Mouse (Mus musculus): ENCODE data around the gene Rbm47. TPM values are rescaled to one million over a fixed set of nuclear protein-coding genes. Genes with fewer than 3 reads are reported as not detected.

The Rbm47 gene
- polyA plus RNA-seq (2015; fragmentation: Nextera tagmentation; extraction: Ambion mirVana), result 79.1 and 84.6 TPM in 2 replicates

GRCm38 (mm10) chr5:66173018-66173417 is at the start of gene Rbm47:
Gene Rbm47, minus strand, starts transcription at chr5:66173118.
- H3K9me3 ChIP-seq (replicated peaks; ENCODE audit: control insufficient read depth, low read length), result no peaks in the 10 kb centered on the region
- H3K4me2 ChIP-seq (ENCODE audit: low read depth, low read length), result no peak within 1 kb of the TSS
- no peaks in the 10 kb centered on the region for H3K4me1 ChIP-seq (ENCODE audit: control insufficient read depth, insufficient read depth, low read length)
- H3K27me3 ChIP-seq (ENCODE audit: control insufficient read depth, insufficient read depth, low read length), result no peaks in the 10 kb centered on the region
- no peak within 1 kb of the TSS for H3K27ac ChIP-seq (ENCODE audit: low read length)
- no peaks in the 10 kb centered on the region for H3K36me3 ChIP-seq (ENCODE audit: control insufficient read depth, insufficient read depth, low read length)
- no peak within 1 kb of the TSS for H3K9ac ChIP-seq (ENCODE audit: low read length)
- no peak for ATAC-seq (ENCODE audit: insufficient read depth, low FRiP score)
- H3K4me3 ChIP-seq (replicated peaks; ENCODE audit: low read length), result no peak within 1 kb of the TSS
- 88% methylated on average over 2 of the region's 2 CpGs for WGBS

DNA sequence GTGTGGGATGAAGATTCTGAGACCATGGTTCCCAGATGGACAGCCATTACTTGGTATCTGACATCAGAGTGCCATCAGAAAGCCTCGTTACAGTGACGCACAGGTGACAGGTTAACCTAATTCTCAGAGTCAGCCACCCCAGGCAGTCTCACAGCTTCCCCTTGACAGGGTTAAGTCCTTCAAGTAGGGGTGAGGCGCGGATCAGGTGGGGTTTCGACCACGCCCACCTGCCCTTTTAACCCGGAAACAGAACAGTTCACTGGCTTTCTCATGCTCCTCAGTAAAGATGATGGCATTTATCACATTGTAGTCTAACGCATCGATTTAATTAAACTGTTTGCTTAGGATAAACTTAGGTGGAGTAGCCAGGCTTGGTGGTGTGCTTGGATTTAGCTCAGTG is 47.7 kb upstream of the Rbm47 start:
- Histone ChIP-seq H3K27me3 (ENCODE audit: control insufficient read depth, insufficient read depth, low read length) (no peaks in the 10 kb centered on the region), H3K4me2 (ENCODE audit: low read depth, low read length) (no peak overlapping the region), H3K9ac (ENCODE audit: low read length) (no peak overlapping the region), H3K4me1 (ENCODE audit: control insufficient read depth, insufficient read depth, low read length) (peaks cover 10% of the 10 kb centered on the region), H3K9me3 (replicated peaks; ENCODE audit: control insufficient read depth, low read length) (no peaks in the 10 kb centered on the region), H3K27ac (ENCODE audit: low read length) (no peak overlapping the region), H3K36me3 (ENCODE audit: control insufficient read depth, insufficient read depth, low read length) (no peaks in the 10 kb centered on the region), H3K4me3 (replicated peaks; ENCODE audit: low read length) (no peak overlapping the region)
- no peak for ATAC-seq (ENCODE audit: insufficient read depth, low FRiP score)
- 67% methylated on average over 9 of the region's 9 CpGs for WGBS

DNA sequence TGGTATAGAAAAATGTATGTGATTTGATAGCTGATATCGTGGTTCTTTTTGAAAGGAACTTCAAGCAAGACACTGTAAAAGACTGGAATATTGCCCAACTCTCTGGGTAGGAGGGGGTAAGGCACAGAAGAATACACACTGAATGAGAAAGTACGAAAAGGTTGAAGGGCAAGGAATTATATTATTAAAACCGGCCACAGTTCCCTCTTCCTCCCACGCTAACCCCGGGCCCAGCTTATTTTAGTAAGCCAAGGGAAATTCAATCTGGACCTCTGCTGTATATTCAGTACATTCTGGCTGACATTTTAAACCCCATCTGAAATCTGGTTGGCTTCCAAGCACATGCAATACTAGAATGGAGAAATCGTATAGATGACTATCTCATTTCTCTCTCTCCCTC is 46.8 kb upstream of the Rbm47 start:
- ATAC-seq (ENCODE audit: insufficient read depth, low FRiP score), result peak; percentile 61
- Histone ChIP-seq H3K4me2 (ENCODE audit: low read depth, low read length) (peak overlapping the region; percentile 20; the same call in 1 of the 2 replicates), H3K9ac (ENCODE audit: low read length) (no peak overlapping the region), H3K4me1 (ENCODE audit: control insufficient read depth, insufficient read depth, low read length) (peaks cover 10% of the 10 kb centered on the region), H3K36me3 (ENCODE audit: control insufficient read depth, insufficient read depth, low read length) (no peaks in the 10 kb centered on the region), H3K27ac (ENCODE audit: low read length) (no peak overlapping the region), H3K27me3 (ENCODE audit: control insufficient read depth, insufficient read depth, low read length) (no peaks in the 10 kb centered on the region), H3K4me3 (replicated peaks; ENCODE audit: low read length) (no peak overlapping the region), H3K9me3 (replicated peaks; ENCODE audit: control insufficient read depth, low read length) (no peaks in the 10 kb centered on the region)
- 24% methylated on average over 6 of the region's 6 CpGs for WGBS

- no peak for ATAC-seq (ENCODE audit: insufficient read depth, low FRiP score)
- Histone ChIP-seq H3K9ac (ENCODE audit: low read length) (no peak overlapping the region), H3K4me3 (replicated peaks; ENCODE audit: low read length) (no peak overlapping the region), H3K27me3 (ENCODE audit: control insufficient read depth, insufficient read depth, low read length) (no peaks in the 10 kb centered on the region), H3K36me3 (ENCODE audit: control insufficient read depth, insufficient read depth, low read length) (no peaks in the 10 kb centered on the region), H3K4me1 (ENCODE audit: control insufficient read depth, insufficient read depth, low read length) (peaks cover 14% of the 10 kb centered on the region), H3K4me2 (ENCODE audit: low read depth, low read length) (no peak overlapping the region), H3K27ac (ENCODE audit: low read length) (no peak overlapping the region), H3K9me3 (replicated peaks; ENCODE audit: control insufficient read depth, low read length) (no peaks in the 10 kb centered on the region)
- WGBS, result 48% methylated on average over 10 of the region's 10 CpGs
These were observed 42.8 kb upstream of the Rbm47 start for GRCm38 (mm10) chr5:66215569-66216277.

DNA sequence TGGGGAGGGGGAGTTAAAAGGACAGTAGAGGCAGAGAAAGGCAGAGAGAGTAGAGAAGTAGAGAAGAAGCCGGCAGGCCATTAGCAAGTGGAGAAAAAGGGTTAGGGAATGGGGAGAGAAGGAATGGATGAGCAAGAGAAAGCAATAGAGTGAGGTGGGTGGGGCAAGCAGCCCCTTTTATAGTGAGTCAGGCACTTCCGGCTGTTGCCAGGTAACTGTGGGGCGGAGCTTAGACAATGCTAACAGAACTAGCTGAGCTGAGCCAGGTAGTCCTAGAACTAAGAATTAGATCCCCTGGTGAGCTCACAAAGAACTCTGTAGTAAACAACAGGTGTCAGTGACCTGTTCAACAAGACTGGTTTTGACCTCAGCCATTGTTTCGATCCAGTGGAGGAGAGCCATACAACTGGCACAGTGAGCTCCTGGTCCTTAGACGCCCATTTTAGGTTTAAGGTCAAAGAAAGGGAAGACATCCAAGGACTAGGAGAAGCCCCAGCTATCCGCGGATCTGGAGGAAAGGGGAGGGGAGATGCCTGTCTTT is 41.5 kb upstream of the Rbm47 start:
- Histone ChIP-seq H3K36me3 (ENCODE audit: control insufficient read depth, insufficient read depth, low read length) (no peaks in the 10 kb centered on the region), H3K4me1 (ENCODE audit: control insufficient read depth, insufficient read depth, low read length) (peaks cover 7% of the 10 kb centered on the region; the same call in 1 of the 2 replicates), H3K4me3 (replicated peaks; ENCODE audit: low read length) (no peak overlapping the region), H3K4me2 (ENCODE audit: low read depth, low read length) (no peak overlapping the region), H3K9me3 (replicated peaks; ENCODE audit: control insufficient read depth, low read length) (no peaks in the 10 kb centered on the region), H3K9ac (ENCODE audit: low read length) (no peak overlapping the region), H3K27me3 (ENCODE audit: control insufficient read depth, insufficient read depth, low read length) (no peaks in the 10 kb centered on the region), H3K27ac (ENCODE audit: low read length) (no peak overlapping the region)
- 56% methylated on average over 7 of the region's 7 CpGs for WGBS
- no peak; the same call in 1 of the 2 replicates for ATAC-seq (ENCODE audit: insufficient read depth, low FRiP score)

GRCm38 (mm10) chr5:66209532-66210176 is 36.7 kb upstream of the Rbm47 start:
- Histone ChIP-seq H3K4me3 (replicated peaks; ENCODE audit: low read length) (no peak overlapping the region), H3K4me2 (ENCODE audit: low read depth, low read length) (no peak overlapping the region), H3K4me1 (ENCODE audit: control insufficient read depth, insufficient read depth, low read length) (peaks cover 3% of the 10 kb centered on the region; the same call in 1 of the 2 replicates), H3K36me3 (ENCODE audit: control insufficient read depth, insufficient read depth, low read length) (no peaks in the 10 kb centered on the region), H3K27me3 (ENCODE audit: control insufficient read depth, insufficient read depth, low read length) (no peaks in the 10 kb centered on the region), H3K9ac (ENCODE audit: low read length) (no peak overlapping the region), H3K27ac (ENCODE audit: low read length) (no peak overlapping the region), H3K9me3 (replicated peaks; ENCODE audit: control insufficient read depth, low read length) (no peaks in the 10 kb centered on the region)
- ATAC-seq (ENCODE audit: insufficient read depth, low FRiP score), result no peak
- WGBS, result 69% methylated on average over 5 of the region's 5 CpGs

DNA sequence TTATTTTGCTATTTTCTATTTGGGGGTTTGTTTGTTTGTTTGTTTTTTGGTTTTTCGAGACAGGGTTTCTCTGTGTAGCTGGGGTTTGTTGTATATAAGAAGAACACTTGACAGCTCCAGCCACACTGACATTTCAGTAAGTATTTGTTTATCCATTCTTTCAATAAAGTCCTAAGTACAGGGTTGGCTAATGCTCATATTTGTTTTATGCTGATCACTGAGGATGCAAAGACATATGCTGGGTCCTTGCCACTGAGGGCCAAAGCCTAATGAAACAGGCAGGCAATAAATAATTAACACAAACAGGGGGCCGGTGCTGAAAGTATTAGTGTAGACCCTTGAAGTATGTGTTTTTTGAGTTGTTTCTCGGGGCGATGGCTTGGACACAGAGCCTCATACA is 32.0 kb upstream of the Rbm47 start:
- Histone ChIP-seq H3K4me3 (replicated peaks; ENCODE audit: low read length) (no peak overlapping the region), H3K9me3 (replicated peaks; ENCODE audit: control insufficient read depth, low read length) (no peaks in the 10 kb centered on the region), H3K4me2 (ENCODE audit: low read depth, low read length) (no peak overlapping the region), H3K36me3 (ENCODE audit: control insufficient read depth, insufficient read depth, low read length) (no peaks in the 10 kb centered on the region), H3K4me1 (ENCODE audit: control insufficient read depth, insufficient read depth, low read length) (no peaks in the 10 kb centered on the region), H3K9ac (ENCODE audit: low read length) (no peak overlapping the region), H3K27me3 (ENCODE audit: control insufficient read depth, insufficient read depth, low read length) (no peaks in the 10 kb centered on the region), H3K27ac (ENCODE audit: low read length) (no peak overlapping the region)
- ATAC-seq (ENCODE audit: insufficient read depth, low FRiP score), result no peak
- WGBS, result 76% methylated on average over 4 of the region's 4 CpGs

DNA sequence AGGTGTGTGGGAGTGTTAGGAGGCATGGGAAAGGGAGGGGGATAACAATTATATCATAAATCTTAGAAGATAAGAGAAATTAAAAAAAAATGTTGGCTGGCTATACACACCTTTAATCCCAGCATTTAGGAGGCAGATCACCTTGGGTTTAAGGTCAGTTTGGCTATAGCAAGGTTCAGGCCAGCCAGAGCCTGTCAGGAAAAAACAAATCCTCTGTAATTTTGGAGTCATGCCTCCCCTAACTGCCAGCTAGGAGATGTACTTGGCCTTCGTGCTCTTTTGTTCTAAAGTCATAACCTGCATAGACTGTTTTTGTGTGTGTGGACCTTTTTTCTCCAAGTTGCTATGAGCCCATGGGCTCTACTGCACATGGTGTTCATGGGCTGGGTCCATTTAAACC is 30.5 kb upstream of the Rbm47 start:
- no peak overlapping the region for H3K4me2 ChIP-seq (ENCODE audit: low read depth, low read length)
- no peak for ATAC-seq (ENCODE audit: insufficient read depth, low FRiP score)
- no peaks in the 10 kb centered on the region for H3K36me3 ChIP-seq (ENCODE audit: control insufficient read depth, insufficient read depth, low read length)
- no peaks in the 10 kb centered on the region for H3K9me3 ChIP-seq (replicated peaks; ENCODE audit: control insufficient read depth, low read length)
- no peak overlapping the region for H3K4me3 ChIP-seq (replicated peaks; ENCODE audit: low read length)
- H3K27me3 ChIP-seq (ENCODE audit: control insufficient read depth, insufficient read depth, low read length), result no peaks in the 10 kb centered on the region
- no peaks in the 10 kb centered on the region for H3K4me1 ChIP-seq (ENCODE audit: control insufficient read depth, insufficient read depth, low read length)
- 84% methylated on average over 1 of the region's 1 CpGs for WGBS
- H3K27ac ChIP-seq (ENCODE audit: low read length), result no peak overlapping the region
- no peak overlapping the region for H3K9ac ChIP-seq (ENCODE audit: low read length)

DNA sequence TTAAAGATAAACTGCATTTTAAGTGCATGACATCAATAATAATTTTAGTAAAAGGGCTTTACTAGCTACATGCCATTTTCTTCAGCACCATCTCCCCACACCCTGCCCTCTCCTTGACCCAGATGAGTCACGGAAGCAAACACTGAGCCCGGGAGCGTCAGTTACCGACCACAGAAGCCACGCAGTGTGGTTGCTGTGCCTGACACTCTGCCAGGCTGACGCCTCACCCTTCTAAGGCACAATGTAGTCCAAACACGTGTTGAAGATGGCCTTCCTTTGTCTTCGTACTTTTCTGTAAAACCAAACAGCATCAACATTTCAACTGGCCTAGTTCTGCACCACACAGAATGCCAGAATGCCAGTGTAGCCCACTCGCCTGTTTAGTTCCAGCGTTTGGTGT is 27.1 kb upstream of the Rbm47 start:
- no peaks in the 10 kb centered on the region for H3K27me3 ChIP-seq (ENCODE audit: control insufficient read depth, insufficient read depth, low read length)
- H3K9ac ChIP-seq (ENCODE audit: low read length), result no peak overlapping the region
- ATAC-seq (ENCODE audit: insufficient read depth, low FRiP score), result peak; percentile 79; the same call in 1 of the 2 replicates
- WGBS, result 36% methylated on average over 10 of the region's 10 CpGs
- no peak overlapping the region for H3K27ac ChIP-seq (ENCODE audit: low read length)
- H3K9me3 ChIP-seq (replicated peaks; ENCODE audit: control insufficient read depth, low read length), result no peaks in the 10 kb centered on the region
- no peaks in the 10 kb centered on the region for H3K36me3 ChIP-seq (ENCODE audit: control insufficient read depth, insufficient read depth, low read length)
- H3K4me2 ChIP-seq (ENCODE audit: low read depth, low read length), result no peak overlapping the region
- no peak overlapping the region for H3K4me3 ChIP-seq (replicated peaks; ENCODE audit: low read length)
- H3K4me1 ChIP-seq (ENCODE audit: control insufficient read depth, insufficient read depth, low read length), result no peaks in the 10 kb centered on the region
